Mouse (Mus musculus) heart, adult 11 months (tissue): Measurements from ENCODE around the gene Ccdc43.

ENCODE experiments used
- DNase-seq: peaks from one replicate; pipeline ENCODE4 v3.0.0; 2022

Ccdc43 gene

GRCm38 (mm10) chr11:102663416-102663815, 34.2 kb downstream of the Ccdc43 start, which contains the start of gene Meioc:
Meioc (plus strand) TSS chr11:102663716.
- peak; percentile 31 for DNase-seq

- peak; percentile 25 for DNase-seq
Measured at GRCm38 (mm10) chr11:102656931-102657330, 40.7 kb downstream of the Ccdc43 start.

GRCm38 (mm10) chr11:102656326-102656926, 41.2 kb downstream of the Ccdc43 start:
- peak; percentile 57 for DNase-seq

DNA sequence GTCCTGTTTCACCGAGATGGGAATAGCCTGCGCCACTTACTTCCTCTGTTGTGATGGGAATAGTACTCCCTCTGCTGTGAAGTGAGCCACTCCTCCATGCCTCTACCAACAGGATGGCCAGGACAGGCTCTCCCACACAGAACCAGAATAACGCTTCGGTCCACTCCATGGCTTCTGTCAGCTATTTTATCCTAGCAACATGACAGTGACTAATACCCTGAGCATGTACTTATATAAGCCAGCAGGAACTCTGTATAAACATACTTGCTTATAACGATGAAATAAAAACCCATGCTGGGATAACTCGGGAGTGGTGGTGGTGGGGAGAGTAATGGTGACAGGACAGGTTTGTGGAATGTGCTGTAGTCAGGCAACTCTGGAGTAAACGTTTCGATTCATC, 41.7 kb downstream of the Ccdc43 start:
- peak; percentile 59 for DNase-seq

- DNase-seq: peak; percentile 40
Measured at GRCm38 (mm10) chr11:102652844-102653243, 44.7 kb downstream of the Ccdc43 start.

- DNase-seq: peak; percentile 82
Measured at GRCm38 (mm10) chr11:102651381-102651780, 46.2 kb downstream of the Ccdc43 start.

- peak; percentile 71 for DNase-seq
Measured at GRCm38 (mm10) chr11:102647885-102648284, 49.7 kb downstream of the Ccdc43 start.

- no peak for DNase-seq
Measured at GRCm38 (mm10) chr11:102646226-102646625, 51.4 kb downstream of the Ccdc43 start.

- peak; percentile 96 for DNase-seq
Measured at GRCm38 (mm10) chr11:102643891-102644382, 53.6 kb downstream of the Ccdc43 start.

DNA sequence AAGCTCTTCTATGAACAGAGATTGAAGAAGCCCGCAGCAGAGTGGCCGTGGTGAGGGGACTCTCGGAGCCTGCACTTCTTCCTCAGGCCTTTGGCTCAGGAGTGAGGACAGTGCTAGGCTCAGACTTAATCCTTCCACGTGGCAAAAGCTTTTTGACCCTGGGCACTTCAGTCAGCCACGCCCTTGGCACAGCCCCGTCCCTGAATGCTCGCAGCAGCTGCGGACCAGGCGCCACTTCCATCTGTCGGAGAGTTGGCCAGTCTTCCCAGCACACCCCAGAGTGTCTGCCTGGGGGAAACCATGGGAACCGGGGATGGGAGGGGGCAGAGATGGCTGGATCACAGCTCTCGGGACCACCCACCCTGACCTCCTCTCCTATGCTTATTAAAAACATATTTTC, 60.7 kb downstream of the Ccdc43 start:
- no peak for DNase-seq
